Mouse (Mus musculus) small intestine, adult 2 months (tissue): ENCODE results near the gene Olfr270.

Source experiments
- CTCF ChIP-seq: fragments of 200-500 bp; IDR thresholded peaks from 2 replicates; pipeline ENCODE4 v1.5.1; 2012; ENCODE audit warnings: low read depth, mild to moderate bottlenecking, control low read depth, inconsistent platforms, low read length, moderate library complexity, mixed read lengths; ENCODE audit not compliant: insufficient replicate concordance, insufficient read length; ENCODE audit errors: extremely low read depth
- POLR2A ChIP-seq: fragments of 200-500 bp; IDR thresholded peaks from 2 replicates; pipeline ENCODE4 v1.6.1; 2012; ENCODE audit warnings: low read depth, mild to moderate bottlenecking, control low read depth, inconsistent platforms, low read length, moderate library complexity

DNA sequence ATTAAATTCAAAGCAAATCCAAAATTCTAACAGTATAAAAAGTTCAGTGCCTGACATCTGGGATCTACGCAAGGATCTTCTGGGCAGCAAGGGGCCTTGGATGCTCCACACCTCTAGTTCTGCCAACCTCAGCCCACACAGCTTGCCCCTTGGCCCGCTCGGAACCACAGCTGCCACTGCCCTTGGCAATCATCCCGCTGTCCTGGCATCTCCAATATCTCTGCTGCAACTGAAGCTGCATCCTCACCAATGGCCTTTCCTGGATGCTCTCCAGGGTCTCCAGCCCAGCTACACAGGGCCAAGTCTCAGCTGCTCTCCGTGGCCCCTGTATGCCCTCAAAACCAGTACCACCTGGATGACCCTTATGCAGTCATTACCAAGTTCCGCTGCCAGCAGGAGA, 35.1 kb downstream of the Olfr270 start:
- TF ChIP-seq CTCF (no peak), POLR2A (no peak)
